Mouse (Mus musculus): ENCODE results near the gene Cntnap2. TPM values are rescaled to one million over a fixed set of nuclear protein-coding genes. Genes with fewer than 3 reads are reported as not detected.
"Not testable (repeated sequence)": the region's sequence is repeated elsewhere in the genome, so short reads cannot be mapped to it uniquely, and the experiment has no call there.

Gene Cntnap2
- polyA plus RNA-seq, 1 experiment, result 0.26 TPM

GRCm38 (mm10) chr6:47284794-47285193 lies 2225.6 kb downstream of the Cntnap2 start:
- Histone ChIP-seq H3K36me3 (ENCODE audit: control insufficient read depth) (no peaks in the 10 kb centered on the region), H3K27me3 (ENCODE audit: control insufficient read depth) (no peaks in the 10 kb centered on the region; the same call in 1 of the 2 replicates), H3K4me3 (replicated peaks) (no peak overlapping the region), H3K9me3 (ENCODE audit: control insufficient read depth, low read length) (no peaks in the 10 kb centered on the region), H3K4me1 (ENCODE audit: control insufficient read depth) (no peaks in the 10 kb centered on the region)
- TF ChIP-seq TAL1 (IDR thresholded peaks at IDR 0.05; ENCODE audit: low read length), result no peak
- no peak for TF ChIP-seq GATA1 (IDR thresholded peaks at IDR 0.05; ENCODE audit: low read length)

- Histone ChIP-seq H3K4me1 (ENCODE audit: control insufficient read depth) (no peaks in the 10 kb centered on the region), H3K9me3 (ENCODE audit: control insufficient read depth, low read length) (no peaks in the 10 kb centered on the region), H3K4me3 (replicated peaks) (no peak overlapping the region), H3K36me3 (ENCODE audit: control insufficient read depth) (no peaks in the 10 kb centered on the region), H3K27me3 (ENCODE audit: control insufficient read depth) (no peaks in the 10 kb centered on the region; the same call in 1 of the 2 replicates)
- TF ChIP-seq TAL1 (IDR thresholded peaks at IDR 0.05; ENCODE audit: low read length) (no peak), GATA1 (IDR thresholded peaks at IDR 0.05; ENCODE audit: low read length) (no peak)
Measured at GRCm38 (mm10) chr6:47285742-47286141, 2226.6 kb downstream of the Cntnap2 start.

GRCm38 (mm10) chr6:47286247-47286967 lies 2227.2 kb downstream of the Cntnap2 start:
- not testable (repeated sequence) for H3K9me3 ChIP-seq (ENCODE audit: control insufficient read depth, low read length); H3K27me3 ChIP-seq (ENCODE audit: control insufficient read depth); H3K36me3 ChIP-seq (ENCODE audit: control insufficient read depth); H3K4me3 ChIP-seq (replicated peaks); H3K4me1 ChIP-seq (ENCODE audit: control insufficient read depth)

GRCm38 (mm10) chr6:47287722-47288121 lies 2228.6 kb downstream of the Cntnap2 start:
- Histone ChIP-seq H3K27me3 (ENCODE audit: control insufficient read depth) (no peaks in the 10 kb centered on the region; the same call in 1 of the 2 replicates), H3K9me3 (ENCODE audit: control insufficient read depth, low read length) (no peaks in the 10 kb centered on the region), H3K36me3 (ENCODE audit: control insufficient read depth) (no peaks in the 10 kb centered on the region), H3K4me1 (ENCODE audit: control insufficient read depth) (no peaks in the 10 kb centered on the region), H3K4me3 (replicated peaks) (no peak overlapping the region)
- no peak for TF ChIP-seq TAL1 (IDR thresholded peaks at IDR 0.05; ENCODE audit: low read length)
- no peak for TF ChIP-seq GATA1 (IDR thresholded peaks at IDR 0.05; ENCODE audit: low read length)

GRCm38 (mm10) chr6:47291973-47292372 lies 2232.8 kb downstream of the Cntnap2 start:
- no peak overlapping the region for H3K4me3 ChIP-seq (replicated peaks)
- H3K27me3 ChIP-seq (ENCODE audit: control insufficient read depth), result no peaks in the 10 kb centered on the region; the same call in 1 of the 2 replicates
- H3K9me3 ChIP-seq (ENCODE audit: control insufficient read depth, low read length), result no peaks in the 10 kb centered on the region
- H3K4me1 ChIP-seq (ENCODE audit: control insufficient read depth), result no peaks in the 10 kb centered on the region
- H3K36me3 ChIP-seq (ENCODE audit: control insufficient read depth), result no peaks in the 10 kb centered on the region
- TF ChIP-seq TAL1 (IDR thresholded peaks at IDR 0.05; ENCODE audit: low read length) (no peak), GATA1 (IDR thresholded peaks at IDR 0.05; ENCODE audit: low read length) (no peak)

- Histone ChIP-seq H3K27me3 (ENCODE audit: control insufficient read depth) (no peaks in the 10 kb centered on the region; the same call in 1 of the 2 replicates), H3K4me1 (ENCODE audit: control insufficient read depth) (no peaks in the 10 kb centered on the region), H3K4me3 (replicated peaks) (no peak overlapping the region), H3K9me3 (ENCODE audit: control insufficient read depth, low read length) (no peaks in the 10 kb centered on the region), H3K36me3 (ENCODE audit: control insufficient read depth) (no peaks in the 10 kb centered on the region)
- TF ChIP-seq TAL1 (IDR thresholded peaks at IDR 0.05; ENCODE audit: low read length), result no peak
- no peak for TF ChIP-seq GATA1 (IDR thresholded peaks at IDR 0.05; ENCODE audit: low read length)
Measured at GRCm38 (mm10) chr6:47292437-47292836, 2233.3 kb downstream of the Cntnap2 start.

GRCm38 (mm10) chr6:47294433-47294832 lies 2235.3 kb downstream of the Cntnap2 start:
- Histone ChIP-seq H3K4me1 (ENCODE audit: control insufficient read depth) (no peaks in the 10 kb centered on the region), H3K9me3 (ENCODE audit: control insufficient read depth, low read length) (no peaks in the 10 kb centered on the region), H3K36me3 (ENCODE audit: control insufficient read depth) (no peaks in the 10 kb centered on the region), H3K27me3 (ENCODE audit: control insufficient read depth) (no peaks in the 10 kb centered on the region), H3K4me3 (replicated peaks) (no peak overlapping the region)
- TF ChIP-seq TAL1 (IDR thresholded peaks at IDR 0.05; ENCODE audit: low read length), result no peak
- no peak for TF ChIP-seq GATA1 (IDR thresholded peaks at IDR 0.05; ENCODE audit: low read length)

- H3K27me3 ChIP-seq (ENCODE audit: control insufficient read depth), result no peaks in the 10 kb centered on the region
- no peaks in the 10 kb centered on the region for H3K36me3 ChIP-seq (ENCODE audit: control insufficient read depth)
- TF ChIP-seq TAL1 (IDR thresholded peaks at IDR 0.05; ENCODE audit: low read length), result no peak
- no peak for TF ChIP-seq GATA1 (IDR thresholded peaks at IDR 0.05; ENCODE audit: low read length)
- no peak overlapping the region for H3K4me3 ChIP-seq (replicated peaks)
- no peaks in the 10 kb centered on the region for H3K9me3 ChIP-seq (ENCODE audit: control insufficient read depth, low read length)
- no peaks in the 10 kb centered on the region for H3K4me1 ChIP-seq (ENCODE audit: control insufficient read depth)
Measured at GRCm38 (mm10) chr6:47304848-47305490, 2245.8 kb downstream of the Cntnap2 start.

- Histone ChIP-seq H3K9me3 (ENCODE audit: control insufficient read depth, low read length) (no peaks in the 10 kb centered on the region), H3K27me3 (ENCODE audit: control insufficient read depth) (no peaks in the 10 kb centered on the region)
- no peak for TF ChIP-seq TAL1 (IDR thresholded peaks at IDR 0.05; ENCODE audit: low read length)
- no peak for TF ChIP-seq GATA1 (IDR thresholded peaks at IDR 0.05; ENCODE audit: low read length)
Measured at GRCm38 (mm10) chr6:47306065-47306798, 2247.1 kb downstream of the Cntnap2 start.

More at GRCm38 (mm10) chr6:47306065-47306798, 2247.1 kb downstream of the Cntnap2 start:
- H3K4me1 ChIP-seq (ENCODE audit: control insufficient read depth), result no peaks in the 10 kb centered on the region
- no peaks in the 10 kb centered on the region for H3K36me3 ChIP-seq (ENCODE audit: control insufficient read depth)
- no peak overlapping the region for H3K4me3 ChIP-seq (replicated peaks)

Data from erythroblast, embryonic 14.5 days (primary cell).